Mouse (Mus musculus) G1E (cell line): ENCODE measurements at regions not wholly inside any gene's neighbourhood (a gene's known extent, or its start where the extent isn't known, plus 50 kb on each side); places are given as distances from the start of the nearest gene placed in this dataset.

Experiments
- CTCF ChIP-seq: IDR thresholded peaks from 2 replicates; pipeline ENCODE4 v1.5.1; 2012; ENCODE audit warnings: low read depth, low read length, inconsistent platforms, mixed read lengths
- GATA1 ChIP-seq: IDR thresholded peaks from 2 replicates; pipeline ENCODE4 v1.6.1; 2012; ENCODE audit warnings: borderline replicate concordance, low read length, inconsistent platforms, mixed read lengths
- GATA2 ChIP-seq: IDR thresholded peaks from 2 replicates; pipeline ENCODE4 v1.6.1; 2012; ENCODE audit warnings: low read depth, low read length, inconsistent platforms, borderline replicate concordance
- POLR2AphosphoS5 ChIP-seq: IDR thresholded peaks from 2 replicates; pipeline ENCODE4 v1.6.1; 2012; ENCODE audit warnings: low read depth, low read length, inconsistent platforms; ENCODE audit not compliant: insufficient replicate concordance

DNA sequence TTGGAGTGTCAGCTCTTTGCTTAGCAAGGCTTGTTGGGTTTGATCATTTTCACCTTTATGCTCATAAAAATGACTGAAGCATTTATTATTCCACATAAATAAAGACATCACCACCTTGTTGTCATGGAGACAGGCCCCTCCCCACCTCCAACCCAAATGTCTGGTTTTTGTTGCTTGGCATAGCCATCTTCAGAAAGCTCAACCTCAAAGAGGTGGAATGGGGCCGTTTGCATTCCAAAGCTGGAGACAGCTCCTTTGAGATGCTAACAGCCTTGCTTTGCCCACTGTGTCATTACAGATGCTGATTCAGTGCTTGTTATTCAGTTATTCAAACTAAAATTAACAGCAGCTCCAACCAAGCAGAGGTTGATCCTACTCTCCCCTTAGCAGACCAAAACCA is 51.9 kb upstream of the Lgalsl start:
- TF ChIP-seq GATA1 = no peak
- no peak for TF ChIP-seq CTCF
- no peak for TF ChIP-seq GATA2
- no peak for TF ChIP-seq POLR2AphosphoS5
